Mouse (Mus musculus) ovary, postnatal 36 days (tissue): ENCODE data around the gene Gsap.

ENCODE experiments used
- DNase-seq: peaks from one replicate; pipeline ENCODE4 v3.0.0; 2022; ENCODE audit warnings: low spot score, mixed read lengths

The Gsap gene

GRCm38 (mm10) chr5:21185764-21186685, at the start of gene Gsap:
TSS of gene Gsap (plus strand) at chr5:21186255.
- DNase-seq = peak; percentile 81

GRCm38 (mm10) chr5:21136575-21136974, 49.5 kb upstream of the Gsap start:
- no peak for DNase-seq

DNA sequence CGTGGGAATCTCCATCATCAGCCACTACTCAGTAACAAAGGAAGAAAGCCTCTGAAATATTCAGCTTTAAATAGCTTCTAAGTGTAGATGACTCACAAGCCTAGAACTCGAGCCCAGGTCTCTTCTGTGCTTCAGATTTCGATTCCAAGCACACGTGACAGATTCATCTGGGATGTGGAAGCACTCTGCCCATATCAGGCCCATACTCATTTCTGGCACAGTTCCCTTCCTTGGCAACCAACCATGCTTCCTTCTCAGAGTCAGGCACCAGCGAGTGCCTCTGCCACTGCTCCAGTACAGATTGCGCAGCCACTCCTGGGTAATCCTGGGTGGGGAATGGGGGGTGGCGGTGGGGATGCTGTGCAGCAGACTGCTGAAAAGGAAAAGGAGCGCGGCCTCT, 46.5 kb upstream of the Gsap start:
- DNase-seq = peak; percentile 41

GRCm38 (mm10) chr5:21141133-21141551, 44.9 kb upstream of the Gsap start:
- DNase-seq = peak; percentile 19

GRCm38 (mm10) chr5:21141626-21142025, 44.4 kb upstream of the Gsap start:
- DNase-seq = no peak

GRCm38 (mm10) chr5:21143032-21143431, 43.0 kb upstream of the Gsap start:
- DNase-seq = no peak

- no peak for DNase-seq
Measured at GRCm38 (mm10) chr5:21144506-21145169, 41.4 kb upstream of the Gsap start.

DNA sequence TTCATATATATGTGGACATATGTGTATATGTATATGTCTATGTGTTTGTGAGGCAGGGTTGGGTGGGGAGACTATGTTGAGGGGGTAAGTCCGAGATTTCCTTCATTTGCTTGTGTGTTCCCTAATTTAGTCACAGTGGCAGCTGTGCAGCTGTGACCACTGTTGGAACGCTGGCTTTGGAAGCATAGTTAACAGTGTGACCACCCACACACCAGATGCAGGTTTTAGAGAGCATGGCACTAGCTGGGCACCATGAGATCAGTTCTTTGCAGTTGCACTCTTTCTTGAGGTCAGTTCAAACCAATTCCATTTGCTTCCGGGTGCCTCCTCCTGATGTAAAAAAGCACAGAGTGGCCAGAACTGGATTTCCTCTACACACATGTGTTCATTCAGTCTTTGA, 37.7 kb upstream of the Gsap start:
- no peak for DNase-seq

GRCm38 (mm10) chr5:21153672-21154071, 32.4 kb upstream of the Gsap start:
- no peak for DNase-seq

DNA sequence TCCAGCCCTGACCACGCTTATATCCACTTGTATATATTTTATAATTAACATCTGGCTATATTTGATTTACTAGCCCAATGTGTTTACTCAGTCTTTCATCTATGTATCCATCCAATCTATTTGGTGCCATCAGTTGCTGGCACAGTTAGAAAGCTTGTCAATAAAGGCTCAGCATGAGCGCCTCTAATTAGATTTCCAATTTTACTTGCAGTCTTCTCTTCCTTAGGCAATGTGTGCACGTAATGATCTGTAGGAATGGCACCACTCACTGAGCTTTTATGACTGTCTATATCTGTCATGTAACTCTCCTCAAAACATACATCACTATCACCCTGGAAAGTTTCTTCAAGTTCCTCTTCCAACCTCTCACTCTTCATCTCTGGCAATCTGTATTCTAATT, 29.3 kb upstream of the Gsap start:
- no peak for DNase-seq

DNA sequence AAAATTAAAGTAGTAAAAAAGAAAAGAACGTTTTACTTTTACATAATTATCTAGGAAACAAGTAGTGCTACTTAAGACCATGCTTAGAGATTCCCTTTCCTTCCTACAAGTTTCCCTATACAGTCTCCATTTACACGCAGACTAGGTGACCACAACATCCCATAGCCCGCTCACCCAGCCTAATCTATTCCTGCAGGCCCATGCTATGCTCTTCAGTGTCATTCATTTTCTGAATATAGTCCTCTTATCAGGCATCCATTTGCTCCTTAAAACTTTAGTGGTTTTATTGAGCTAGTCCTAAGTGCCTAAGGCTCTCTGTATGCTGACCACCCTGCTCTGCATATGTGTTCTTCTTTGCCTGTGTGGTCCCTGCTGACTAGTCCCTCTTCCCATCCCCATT, 26.5 kb upstream of the Gsap start:
- DNase-seq = no peak

DNA sequence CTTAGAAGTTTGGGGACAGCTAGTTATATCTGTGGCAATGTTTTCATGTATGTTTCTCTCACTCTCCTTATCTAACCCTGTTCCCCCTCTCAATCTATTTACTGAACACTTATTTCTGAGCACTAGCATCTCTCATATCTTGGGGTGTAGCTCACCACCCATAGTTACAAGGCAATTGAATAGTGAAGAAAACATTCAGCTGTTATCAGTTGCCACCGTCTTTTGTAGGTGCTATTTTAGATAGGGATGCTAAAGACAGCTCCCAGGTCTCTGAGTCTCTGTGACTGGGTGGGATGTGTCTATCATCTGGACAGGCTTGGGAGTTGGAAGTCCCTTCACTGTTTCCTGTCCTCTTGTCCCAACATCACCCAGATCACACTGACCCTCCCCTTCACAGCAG, 25.3 kb upstream of the Gsap start:
- DNase-seq = no peak

DNA sequence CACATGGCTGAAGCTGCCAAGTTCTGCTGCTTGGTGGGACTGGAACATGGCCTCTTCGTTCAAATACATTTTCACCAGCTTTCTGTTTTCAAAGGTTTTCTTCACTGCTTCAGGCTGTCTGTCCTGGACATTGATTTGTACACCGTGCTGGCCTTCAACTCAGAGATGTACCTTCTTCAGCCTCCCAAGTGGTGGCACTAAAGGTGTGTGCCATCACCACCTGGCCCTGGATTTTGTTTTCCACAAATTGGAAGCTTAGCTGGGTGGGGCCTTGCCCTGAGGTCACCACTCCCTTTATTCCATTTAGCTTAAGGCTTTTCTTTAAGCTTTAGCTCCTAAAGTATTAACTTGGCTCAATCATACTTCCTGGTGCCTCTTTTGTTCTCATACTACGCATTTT, 22.6 kb upstream of the Gsap start:
- no peak for DNase-seq

- DNase-seq = peak; percentile 37
Measured at GRCm38 (mm10) chr5:21168689-21169345, 17.2 kb upstream of the Gsap start.

DNA sequence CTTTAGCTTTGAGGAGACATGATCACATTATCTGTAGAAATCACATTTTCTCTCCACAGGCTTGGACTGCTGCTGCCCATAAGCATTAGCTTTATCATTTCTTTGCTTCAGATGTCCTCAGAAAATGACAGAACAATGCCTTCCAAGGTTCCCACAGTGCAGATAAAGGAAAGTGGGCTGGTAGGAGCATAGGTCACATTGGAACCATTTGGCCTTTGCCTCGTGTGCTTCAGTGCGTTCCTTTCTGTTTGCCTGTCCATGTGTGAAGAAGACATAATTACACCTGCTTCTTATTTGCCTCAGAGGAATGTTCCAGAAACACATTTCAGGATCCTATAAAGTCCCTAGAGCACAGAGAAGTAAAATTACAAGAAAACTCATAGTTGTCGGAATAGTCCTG, 16.7 kb upstream of the Gsap start:
- DNase-seq = no peak

DNA sequence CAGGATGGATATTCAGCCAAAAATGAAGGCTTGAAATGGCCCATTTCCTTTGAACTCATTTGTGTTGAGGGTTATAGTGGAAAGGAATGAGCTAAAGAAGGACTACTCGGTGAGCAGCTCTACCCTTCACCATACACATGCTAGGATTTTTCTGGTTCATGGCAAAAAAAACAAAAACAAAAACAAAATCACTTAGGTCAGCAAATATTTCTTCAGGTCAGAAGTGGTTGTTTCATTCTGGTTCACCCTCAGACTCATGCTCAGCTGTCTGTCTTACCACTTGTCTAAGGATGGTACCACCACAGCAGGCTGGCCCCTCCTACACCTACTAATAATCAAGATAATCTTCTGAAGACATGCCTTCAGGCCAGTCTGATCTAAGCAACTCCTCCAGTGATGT, 16.2 kb upstream of the Gsap start:
- DNase-seq = no peak

DNA sequence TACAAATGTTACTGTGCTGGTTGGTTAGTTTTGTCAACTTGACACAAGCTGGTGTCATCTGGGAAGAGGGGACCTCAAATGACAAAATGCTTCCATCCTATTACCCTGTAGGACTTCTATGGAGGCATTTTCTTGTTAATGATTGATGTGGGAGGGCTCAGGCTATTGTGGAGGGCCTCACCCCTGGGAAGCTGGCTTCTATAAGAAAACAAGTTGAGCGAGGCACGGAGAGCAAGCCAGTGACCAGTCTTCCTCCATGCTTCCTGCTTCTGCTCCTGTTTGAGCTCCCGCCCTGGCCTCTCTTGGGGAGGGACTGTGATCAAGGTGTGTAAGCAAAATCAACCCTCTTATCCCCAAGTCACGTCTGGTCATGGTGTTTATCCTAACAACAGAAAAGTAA, 15.6 kb upstream of the Gsap start:
- no peak for DNase-seq

- DNase-seq = no peak
Measured at GRCm38 (mm10) chr5:21170898-21171297, 15.2 kb upstream of the Gsap start.

DNA sequence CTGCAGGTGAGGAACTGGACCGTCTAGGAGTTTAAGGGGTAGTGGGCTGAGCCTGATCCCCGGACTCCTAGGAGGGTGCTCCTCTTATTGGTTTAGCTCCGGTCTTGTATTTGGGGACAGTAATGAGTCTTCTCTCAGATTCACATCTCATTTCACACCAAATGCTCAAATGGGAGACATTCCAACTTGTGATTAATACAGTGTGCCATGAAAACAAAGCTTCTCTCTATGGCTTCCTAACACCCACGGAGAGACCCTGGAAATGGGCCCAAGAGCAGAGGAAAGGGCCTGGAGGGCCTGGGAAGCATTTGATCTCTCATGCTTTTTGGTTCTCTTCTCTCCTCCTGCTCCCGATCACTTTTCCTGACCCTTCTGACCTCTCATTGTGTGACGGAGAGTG, 14.7 kb upstream of the Gsap start:
- no peak for DNase-seq

DNA sequence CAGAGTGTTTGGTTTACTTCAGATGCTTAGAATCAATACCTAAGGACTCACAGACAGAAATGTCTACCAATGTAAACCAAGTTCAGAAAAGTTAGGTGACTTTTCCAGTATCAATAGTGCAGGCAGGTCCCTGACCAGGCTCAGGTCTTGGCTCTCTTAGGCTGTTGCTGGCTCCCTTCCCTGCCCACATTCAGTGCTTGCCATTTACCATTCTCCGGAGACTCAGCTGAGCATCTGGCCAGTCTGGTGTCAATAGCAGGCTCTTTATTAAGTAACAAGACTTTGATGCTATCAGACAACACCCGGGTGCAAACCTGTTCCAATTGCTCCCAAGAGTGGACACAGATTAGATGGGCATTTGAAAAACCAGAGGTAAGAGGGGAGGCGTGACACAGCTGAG, 13.7 kb upstream of the Gsap start:
- DNase-seq = no peak

DNA sequence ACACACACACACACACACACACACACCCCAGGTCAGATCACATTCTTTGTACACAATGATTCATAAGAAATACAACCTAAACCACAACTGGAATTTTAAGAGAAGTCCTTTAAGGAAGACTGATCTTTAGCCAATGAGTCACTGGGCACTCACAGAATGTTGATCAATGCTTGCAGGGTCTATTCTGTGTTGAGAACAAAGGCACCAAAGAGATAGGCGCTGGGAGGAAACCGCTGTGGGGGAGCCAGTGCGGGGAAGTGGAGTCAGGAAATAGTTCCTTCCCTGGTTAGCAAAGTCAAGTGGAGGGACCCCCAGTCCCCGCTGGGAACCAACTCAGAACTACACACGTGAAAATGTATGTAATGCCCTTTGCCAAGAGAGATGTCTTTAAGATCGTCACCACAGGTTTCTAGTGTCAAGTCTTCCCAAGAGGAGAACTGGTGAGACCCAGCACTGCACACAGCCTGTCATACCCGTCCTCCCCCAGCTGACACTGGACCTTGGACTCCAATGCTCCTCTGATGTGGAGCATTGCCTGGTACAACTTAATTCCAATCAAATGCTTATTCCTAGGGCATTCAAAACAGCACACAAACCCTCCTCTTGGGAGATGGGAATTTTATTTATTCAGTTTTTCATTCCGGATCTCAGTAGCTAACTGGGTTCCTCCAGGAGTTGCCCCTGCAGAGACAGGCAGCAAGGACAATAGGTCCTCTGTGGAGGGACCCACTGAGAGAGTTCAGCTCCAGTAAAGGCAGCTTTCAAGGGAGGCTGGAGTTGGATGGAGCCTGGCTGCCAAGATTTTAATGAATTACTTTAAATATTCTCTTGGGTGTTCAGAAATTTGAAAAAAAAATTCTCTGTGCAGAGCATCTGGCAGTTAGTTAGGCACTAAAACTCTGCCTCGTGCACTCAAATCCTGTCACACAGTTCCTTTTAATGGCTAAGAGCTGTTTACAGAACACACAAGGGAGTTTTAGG, 10.6 kb upstream of the Gsap start:
- no peak for DNase-seq

GRCm38 (mm10) chr5:21179496-21179895, 6.6 kb upstream of the Gsap start:
- no peak for DNase-seq
